Mouse (Mus musculus) liver, postnatal 0 days (tissue): ENCODE measurements around the gene Ccdc78. TPM values are rescaled to one million over a fixed set of nuclear protein-coding genes. Genes with fewer than 3 reads are reported as not detected.

ENCODE experiments used
- ATAC-seq: fragments of 200-750 bp; cut with Nextera tagmentation; 2 replicates; pipeline ENCODE4 v1.8.0; 2017; ENCODE audit warnings: mild to moderate bottlenecking, moderate library complexity
- DNase-seq: peaks from one replicate; pipeline ENCODE4 v3.0.0-alpha.2; 2016
- H3K27ac ChIP-seq: fragments of 300-500 bp; sonication (generic); 2 replicates; pipeline ENCODE4 v1.5.1; 2014; ENCODE audit warnings: antibody characterized with exemption, moderate library complexity, mild to moderate bottlenecking, low read depth
- H3K27me3 ChIP-seq: fragments of 300-500 bp; sonication (generic); 2 replicates; pipeline ENCODE4 v1.6.1; 2014; ENCODE audit warnings: low read length, control low read depth, mixed read lengths; ENCODE audit not compliant: insufficient read depth
- H3K36me3 ChIP-seq: fragments of 300-500 bp; sonication (generic); replicated peaks from 2 replicates; pipeline ENCODE4 v1.6.1; 2014; ENCODE audit warnings: mild to moderate bottlenecking, control low read depth, low read length, moderate library complexity, mixed read lengths; ENCODE audit not compliant: insufficient read depth
- H3K4me1 ChIP-seq: fragments of 300-500 bp; sonication (generic); 2 replicates; pipeline ENCODE4 v1.6.1; 2014; ENCODE audit warnings: antibody characterized with exemption, mild to moderate bottlenecking, control low read depth; ENCODE audit not compliant: insufficient read depth
- H3K4me2 ChIP-seq: fragments of 300-500 bp; sonication (generic); 2 replicates; pipeline ENCODE4 v1.6.1; 2014; ENCODE audit warnings: low read depth, mild to moderate bottlenecking, low read length, moderate library complexity, mixed read lengths
- H3K4me3 ChIP-seq: fragments of 300-500 bp; sonication (generic); 2 replicates; pipeline ENCODE4 v1.5.1; 2014; ENCODE audit warnings: low read depth, low read length
- H3K9ac ChIP-seq: fragments of 300-500 bp; sonication (generic); replicated peaks from 2 replicates; pipeline ENCODE4 v1.6.1; 2014; ENCODE audit warnings: mild to moderate bottlenecking, moderate library complexity
- H3K9me3 ChIP-seq: fragments of 300-500 bp; sonication (generic); 2 replicates; pipeline ENCODE4 v1.6.1; 2016; ENCODE audit warnings: mild to moderate bottlenecking, control low read depth, low read length, mixed read lengths
- CTCF ChIP-seq: sonication (generic); IDR thresholded peaks from 2 replicates; pipeline ENCODE4 v1.5.1; 2016; ENCODE audit warnings: antibody characterized with exemption, low read depth
- EP300 ChIP-seq: IDR thresholded peaks from 2 replicates; pipeline ENCODE4 v1.6.1; 2016; ENCODE audit warnings: antibody characterized with exemption, low read depth, mild to moderate bottlenecking
- WGBS: fragments of 180-500 bp; shearing (Covaris S2); extraction: QIAGEN DNeasy Blood & Tissue Kit; methylation state at CpG from one replicate; pipeline ENCODE4 v1.1.7; 2014; ENCODE audit not compliant: insufficient replicate concordance; 5-methylcytosine and 5-hydroxymethylcytosine counted together
- polyA plus RNA-seq: library from polyadenylated mRNA; unstranded; fragments of >200 nt; fragmentation: Nextera tagmentation; extraction: Ambion mirVana; gene quantifications from 2 replicates; pipeline ENCODE4 v1.2.1, GENCODE M21; 2015

The Ccdc78 gene
- polyA plus RNA-seq, 1 experiment from 2014 or later, result not detected

DNA sequence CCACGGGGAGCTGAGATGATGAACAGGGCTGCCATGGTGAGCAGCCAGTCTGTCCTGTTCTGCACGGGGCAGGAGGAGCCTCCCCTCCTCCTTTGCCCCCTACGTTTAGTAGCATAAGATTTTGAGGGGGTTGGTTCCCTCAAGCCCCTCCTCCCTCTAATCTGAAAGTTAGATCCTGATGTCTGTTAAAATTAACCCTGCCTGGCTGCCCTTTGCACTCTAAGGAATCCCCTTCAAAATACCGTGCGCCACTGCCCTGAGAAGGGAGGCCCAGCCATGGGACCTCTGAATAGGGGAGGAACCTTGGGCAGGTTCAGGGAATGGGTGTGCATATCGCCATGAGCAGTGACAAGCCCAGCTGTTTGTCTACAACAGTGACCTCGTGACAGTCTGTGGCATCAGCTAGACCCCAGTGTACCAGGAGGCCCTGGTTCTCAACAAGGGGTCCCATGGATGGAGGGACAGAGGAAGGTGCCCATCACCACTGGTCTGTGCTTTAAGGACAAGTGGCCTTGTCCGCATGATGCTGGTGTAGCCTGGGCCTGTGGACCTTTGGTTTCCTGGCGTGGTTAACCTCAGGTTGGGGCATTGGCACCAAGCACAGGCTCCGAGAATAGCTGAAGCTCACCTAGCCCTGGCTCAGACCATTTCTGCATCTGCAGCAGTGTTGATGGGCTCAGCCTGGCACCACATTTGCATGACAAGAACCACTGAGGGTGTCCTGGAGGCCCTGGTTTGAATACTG lies 10.9 kb upstream of the Ccdc78 start:
- Histone ChIP-seq H3K36me3 (peaks cover 27% of the 10 kb centered on the region), H3K4me3 (no peak overlapping the region), H3K27me3 (no peaks in the 10 kb centered on the region), H3K9me3 (no peaks in the 10 kb centered on the region), H3K9ac (no peak overlapping the region), H3K4me1 (peaks cover 7% of the 10 kb centered on the region; the same call in 1 of the 2 replicates), H3K27ac (no peak overlapping the region), H3K4me2 (no peak overlapping the region)
- no peak for TF ChIP-seq CTCF
- no peak for TF ChIP-seq EP300
- 73% methylated on average over 10 of the region's 10 CpGs for WGBS
- DNase-seq, result no peak
- no peak for ATAC-seq

DNA sequence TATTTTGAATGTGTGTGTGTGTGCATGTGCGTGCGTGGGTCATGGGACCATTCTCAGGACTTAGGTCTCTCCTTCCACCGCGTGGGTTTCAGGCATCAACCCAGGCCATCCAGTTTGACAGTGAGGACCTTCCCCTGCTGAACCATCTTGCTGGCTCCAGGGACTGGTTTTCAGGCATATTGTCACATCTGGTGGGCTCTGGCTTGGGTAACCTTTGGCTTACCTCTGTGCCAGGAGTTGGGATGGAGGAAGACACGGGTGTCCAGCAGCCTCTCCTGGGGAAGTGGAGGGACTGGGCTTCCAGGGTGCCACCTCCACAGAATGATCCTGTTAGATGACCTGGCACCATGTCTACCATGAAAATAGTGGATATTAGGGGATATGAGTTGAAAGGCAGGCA lies 8.4 kb upstream of the Ccdc78 start:
- TF ChIP-seq CTCF, result no peak
- no peak for TF ChIP-seq EP300
- WGBS, result 87% methylated on average over 5 of the region's 5 CpGs
- Histone ChIP-seq H3K27me3 (no peaks in the 10 kb centered on the region), H3K4me1 (peaks cover 7% of the 10 kb centered on the region; the same call in 1 of the 2 replicates), H3K9ac (no peak overlapping the region), H3K4me3 (no peak overlapping the region), H3K9me3 (no peaks in the 10 kb centered on the region), H3K36me3 (peaks cover 48% of the 10 kb centered on the region), H3K4me2 (no peak overlapping the region), H3K27ac (no peak overlapping the region)
- ATAC-seq, result no peak
- DNase-seq, result no peak

DNA sequence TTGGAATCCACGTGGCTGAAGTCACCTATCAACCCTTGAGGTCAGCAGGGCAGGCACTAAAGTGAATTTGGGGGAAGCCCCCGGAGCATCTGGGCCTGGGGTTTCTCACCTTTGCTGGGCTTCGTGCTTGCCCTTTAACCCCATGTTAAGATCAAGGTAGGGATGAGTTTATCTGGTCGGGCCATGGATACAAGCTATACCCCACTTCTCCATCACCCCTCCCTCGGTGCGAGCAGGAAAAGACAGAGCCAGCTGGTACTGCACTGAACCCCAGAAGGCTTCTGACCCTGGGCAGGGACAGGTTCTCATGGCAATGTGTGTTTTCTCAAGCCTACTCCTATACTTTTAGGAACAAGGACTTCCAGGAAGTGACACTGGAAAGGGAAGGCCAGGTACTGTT lies 5.0 kb upstream of the Ccdc78 start:
- H3K36me3 ChIP-seq, result peaks cover 42% of the 10 kb centered on the region
- WGBS, result 80% methylated on average over 6 of the region's 6 CpGs
- ATAC-seq (no peak), DNase-seq (no peak)
- no peak overlapping the region for H3K9ac ChIP-seq
- H3K4me3 ChIP-seq, result no peak overlapping the region
- H3K4me2 ChIP-seq, result no peak overlapping the region
- H3K4me1 ChIP-seq, result peaks cover 13% of the 10 kb centered on the region; the same call in 1 of the 2 replicates
- H3K9me3 ChIP-seq, result no peaks in the 10 kb centered on the region
- TF ChIP-seq EP300, result no peak
- no peak for TF ChIP-seq CTCF
- no peak overlapping the region for H3K27ac ChIP-seq
- no peaks in the 10 kb centered on the region for H3K27me3 ChIP-seq

DNA sequence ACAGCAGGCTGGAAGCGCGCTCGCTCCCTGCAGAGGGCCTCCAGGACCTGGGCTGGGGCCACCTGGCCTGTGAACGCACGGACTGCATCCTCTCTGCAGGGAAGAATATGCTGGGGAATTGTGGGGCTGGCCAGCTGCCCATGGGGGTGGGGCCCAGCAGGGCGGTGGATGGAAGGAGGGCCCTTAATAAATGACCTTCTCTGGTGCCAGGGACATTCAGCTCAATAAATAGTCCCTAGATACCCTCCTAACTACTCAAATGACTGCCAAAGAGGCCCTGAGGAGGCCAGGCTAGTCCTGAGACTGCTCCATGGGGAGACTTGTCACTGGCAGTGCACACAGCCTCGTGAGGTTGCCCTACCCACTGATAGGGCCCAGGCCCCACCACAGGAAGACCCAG lies 3.3 kb upstream of the Ccdc78 start:
- peaks cover 31% of the 10 kb centered on the region for H3K36me3 ChIP-seq
- no peak overlapping the region for H3K4me2 ChIP-seq
- no peak overlapping the region for H3K27ac ChIP-seq
- no peak for ATAC-seq
- DNase-seq, result no peak
- H3K4me3 ChIP-seq, result no peak overlapping the region
- H3K9ac ChIP-seq, result no peak overlapping the region
- H3K27me3 ChIP-seq, result no peaks in the 10 kb centered on the region
- TF ChIP-seq CTCF, result no peak
- no peak for TF ChIP-seq EP300
- WGBS, result 83% methylated on average over 7 of the region's 7 CpGs
- peaks cover 13% of the 10 kb centered on the region; the same call in 1 of the 2 replicates for H3K4me1 ChIP-seq
- no peaks in the 10 kb centered on the region for H3K9me3 ChIP-seq

DNA sequence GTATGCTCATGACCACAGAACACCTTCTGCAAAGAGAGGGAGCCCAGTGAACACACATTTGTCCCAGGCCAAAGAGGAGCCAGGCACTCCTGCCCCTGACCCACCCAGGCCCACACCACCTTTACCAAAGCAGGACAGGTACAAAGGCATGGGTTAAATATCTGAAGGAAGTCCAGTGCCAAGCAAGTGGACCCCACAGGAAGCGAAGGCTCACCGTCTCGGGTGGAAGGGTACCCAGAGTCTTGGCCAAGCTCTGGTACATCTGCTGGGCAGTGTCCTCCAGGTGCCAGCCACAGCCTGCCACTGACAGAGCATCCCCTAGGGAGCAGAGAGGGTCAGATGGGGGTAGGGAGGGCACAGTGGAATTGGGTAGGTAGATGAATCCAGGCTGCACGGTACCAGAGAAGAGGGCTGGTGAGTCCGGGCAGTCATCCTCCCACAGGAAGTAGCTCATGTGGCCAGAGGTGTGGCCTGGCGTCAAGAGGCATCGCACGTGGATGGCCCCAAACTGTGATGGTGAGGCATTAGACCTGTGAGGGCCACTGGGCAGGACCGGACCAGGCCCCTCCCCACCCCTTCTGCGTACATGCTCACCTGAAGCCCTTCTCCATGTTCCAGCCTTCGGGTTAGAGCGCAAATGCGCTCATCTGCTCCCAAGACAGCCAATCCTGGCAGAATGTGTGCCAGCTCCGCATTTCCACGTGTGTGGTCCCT lies 2.4 kb upstream of the Ccdc78 start:
- no peak for TF ChIP-seq EP300
- TF ChIP-seq CTCF, result no peak
- Histone ChIP-seq H3K27me3 (no peaks in the 10 kb centered on the region), H3K4me3 (no peak overlapping the region), H3K36me3 (peaks cover 31% of the 10 kb centered on the region), H3K9me3 (no peaks in the 10 kb centered on the region), H3K27ac (no peak overlapping the region), H3K4me2 (peak overlapping the region; percentile 89; the same call in 1 of the 2 replicates), H3K9ac (no peak overlapping the region), H3K4me1 (peaks cover 13% of the 10 kb centered on the region; the same call in 1 of the 2 replicates)
- no peak for ATAC-seq
- WGBS, result 79% methylated on average over 15 of the region's 15 CpGs
- DNase-seq, result no peak

DNA sequence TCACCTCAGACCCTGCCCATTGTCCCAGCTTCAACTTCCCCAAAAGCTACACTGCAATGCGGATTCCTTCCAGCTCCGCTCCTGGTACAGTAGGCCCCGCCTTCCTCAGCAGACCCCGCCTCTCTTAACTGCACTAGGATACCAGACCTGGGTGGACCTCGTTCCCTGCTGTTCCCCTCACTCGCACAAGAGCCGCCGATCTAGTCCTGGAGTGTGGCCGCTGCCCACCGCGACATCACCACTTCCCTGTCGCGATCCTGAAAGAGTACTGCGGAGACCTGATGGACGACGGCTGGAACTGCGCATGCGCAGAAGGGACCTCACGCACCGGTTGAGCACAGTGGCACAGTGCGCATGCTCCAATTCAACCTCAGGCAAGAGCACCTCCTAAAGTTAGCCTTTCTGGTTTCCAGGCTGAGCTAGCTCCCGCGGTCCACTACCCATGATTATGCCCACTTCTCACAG lies 1.1 kb upstream of the Ccdc78 start, which contains the start of gene Haghl:
Gene Haghl, minus strand, starts transcription at position 393 of the 465 bp plus-strand sequence.
- under 1% methylated on average over 23 of the region's 23 CpGs for WGBS

More for the DNA sequence above, 1.1 kb upstream of the Ccdc78 start, which contains the start of gene Haghl:
- Histone ChIP-seq H3K4me2 (peak within 1 kb of the TSS; percentile 89), H3K4me3 (peak within 1 kb of the TSS; percentile 65), H3K36me3 (peaks cover 26% of the 10 kb centered on the region), H3K27me3 (no peaks in the 10 kb centered on the region), H3K27ac (peak within 1 kb of the TSS; percentile 64), H3K4me1 (peaks cover 13% of the 10 kb centered on the region; the same call in 1 of the 2 replicates), H3K9ac (peak within 1 kb of the TSS; percentile 68), H3K9me3 (no peaks in the 10 kb centered on the region)
- DNase-seq, result peak; percentile 96
- TF ChIP-seq EP300, result no peak
- TF ChIP-seq CTCF, result peak; percentile 9; the same call in 1 of the 2 replicates
- ATAC-seq, result peak; percentile 94
